Mouse (Mus musculus) hindbrain, embryonic 12.5 days (tissue): Measurements from ENCODE around the gene Tspan11. TPM values are rescaled to one million over a fixed set of nuclear protein-coding genes. Genes with fewer than 3 reads are reported as not detected.

Source experiments
- ATAC-seq: fragments of 200-750 bp; cut with Nextera tagmentation; 2 replicates; pipeline ENCODE4 v1.8.0; 2017; ENCODE audit warnings: moderate TSS enrichment; ENCODE audit not compliant: low FRiP score
- H3K27ac ChIP-seq: fragments of 300-500 bp; sonication (generic); 2 replicates; pipeline ENCODE4 v1.5.1; 2016; ENCODE audit warnings: mild to moderate bottlenecking
- H3K27me3 ChIP-seq: fragments of 300-500 bp; sonication (generic); 2 replicates; pipeline ENCODE4 v1.6.1; 2016; ENCODE audit warnings: mild to moderate bottlenecking
- H3K36me3 ChIP-seq: fragments of 300-500 bp; sonication (generic); 2 replicates; pipeline ENCODE4 v1.6.1; 2016; ENCODE audit warnings: mild to moderate bottlenecking
- H3K4me1 ChIP-seq: fragments of 300-500 bp; sonication (generic); 2 replicates; pipeline ENCODE4 v1.6.1; 2016
- H3K4me2 ChIP-seq: fragments of 300-500 bp; sonication (generic); replicated peaks from 2 replicates; pipeline ENCODE4 v1.6.1; 2016; ENCODE audit warnings: mild to moderate bottlenecking
- H3K4me3 ChIP-seq: fragments of 300-500 bp; sonication (generic); 2 replicates; pipeline ENCODE4 v1.5.1; 2016; ENCODE audit warnings: mild to moderate bottlenecking
- H3K9ac ChIP-seq: fragments of 300-500 bp; sonication (generic); 2 replicates; pipeline ENCODE4 v1.6.1; 2016; ENCODE audit warnings: mild to moderate bottlenecking, moderate library complexity
- H3K9me3 ChIP-seq: fragments of 300-500 bp; sonication (generic); replicated peaks from 2 replicates; pipeline ENCODE4 v1.6.1; 2016; ENCODE audit warnings: mild to moderate bottlenecking
- WGBS: fragments of 180-500 bp; shearing (Covaris S2); methylation state at CpG from one replicate; pipeline ENCODE4 v1.1.7; 2016; 5-methylcytosine and 5-hydroxymethylcytosine counted together
- polyA plus RNA-seq: library from polyadenylated mRNA; unstranded; fragments of >200 nt; fragmentation: Nextera tagmentation; extraction: Ambion mirVana; gene quantifications from 2 replicates; pipeline ENCODE4 v1.2.1, GENCODE M21; 2016

Tspan11 gene
- polyA plus RNA-seq, 1 experiment from 2014 or later = 19.3 TPM

DNA sequence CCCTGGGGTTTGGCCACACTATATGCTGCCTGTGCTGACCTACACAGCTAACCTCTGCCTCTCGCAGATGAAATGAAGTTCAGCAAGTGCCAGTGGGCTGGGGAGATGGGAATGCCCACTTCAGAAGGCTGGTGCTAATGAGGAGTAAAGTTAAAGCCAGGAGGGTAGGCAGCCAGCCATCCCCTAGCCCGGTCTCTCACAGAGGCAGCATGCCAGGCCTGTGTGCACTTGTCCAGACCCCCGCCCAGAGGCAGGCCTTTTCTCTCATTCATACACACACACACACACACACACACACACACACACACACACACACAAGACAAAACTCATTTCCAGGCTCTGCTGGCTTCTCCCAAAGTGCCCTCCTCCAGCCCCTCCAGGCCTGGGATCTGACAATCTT lies 113.4 kb downstream of the Tspan11 start:
- Histone ChIP-seq H3K36me3 (no peaks in the 10 kb centered on the region), H3K4me2 (no peak overlapping the region), H3K9me3 (no peaks in the 10 kb centered on the region), H3K27ac (no peak overlapping the region), H3K9ac (no peak overlapping the region), H3K4me3 (no peak overlapping the region), H3K4me1 (peaks cover 39% of the 10 kb centered on the region), H3K27me3 (no peaks in the 10 kb centered on the region)
- ATAC-seq = no peak
- WGBS = 74% methylated on average over 3 of the region's 3 CpGs

DNA sequence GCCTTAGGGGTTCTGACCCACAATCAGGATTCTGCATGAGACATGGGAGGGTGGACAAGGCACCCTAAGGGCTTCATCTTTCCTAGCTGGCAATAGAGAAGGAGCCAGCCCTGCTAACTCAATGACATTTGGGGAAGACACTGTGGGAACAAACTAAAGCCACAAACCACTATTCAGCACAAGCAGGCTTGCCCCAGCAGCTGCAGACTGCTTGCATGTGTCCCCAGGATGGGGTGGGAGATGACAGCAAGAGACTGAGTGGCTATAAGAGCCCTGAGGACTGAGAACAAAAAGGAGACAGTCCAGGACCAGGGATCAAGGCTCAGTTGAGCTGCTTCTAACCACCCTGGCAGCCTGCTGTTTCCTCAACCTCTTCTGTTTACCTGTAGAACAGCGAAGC lies 114.2 kb downstream of the Tspan11 start:
- H3K27me3 ChIP-seq = no peaks in the 10 kb centered on the region
- no peak overlapping the region for H3K9ac ChIP-seq
- peaks cover 47% of the 10 kb centered on the region for H3K4me1 ChIP-seq
- no peak for ATAC-seq
- no peak overlapping the region for H3K27ac ChIP-seq
- H3K4me3 ChIP-seq = no peak overlapping the region
- 19% methylated on average over 1 of the region's 1 CpGs for WGBS
- no peak overlapping the region for H3K4me2 ChIP-seq
- H3K36me3 ChIP-seq = no peaks in the 10 kb centered on the region
- H3K9me3 ChIP-seq = no peaks in the 10 kb centered on the region

DNA sequence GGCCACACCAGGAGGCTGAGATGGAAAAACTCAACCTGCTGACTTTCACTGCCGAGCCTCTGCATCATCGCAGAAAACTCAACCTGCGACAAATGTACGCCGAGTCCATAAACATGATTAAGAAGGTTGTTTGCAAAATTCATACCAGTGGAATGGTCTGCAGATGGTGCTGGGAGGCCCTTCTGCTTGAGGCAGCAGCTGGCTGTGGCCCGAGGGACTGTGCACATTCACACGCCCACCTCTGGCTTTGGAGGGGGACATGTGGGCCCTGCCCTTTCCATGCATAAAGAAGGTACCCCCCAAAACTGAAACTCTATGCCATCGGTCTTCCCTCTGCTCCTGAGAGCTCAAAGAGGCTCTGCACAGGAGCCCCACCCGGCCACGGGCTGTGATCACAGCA lies 114.7 kb downstream of the Tspan11 start:
- WGBS = 57% methylated on average over 10 of the region's 10 CpGs
- no peak overlapping the region for H3K4me2 ChIP-seq
- no peak overlapping the region for H3K27ac ChIP-seq
- no peaks in the 10 kb centered on the region for H3K9me3 ChIP-seq
- no peak overlapping the region for H3K9ac ChIP-seq
- ATAC-seq = no peak
- H3K27me3 ChIP-seq = no peaks in the 10 kb centered on the region
- peaks cover 48% of the 10 kb centered on the region for H3K4me1 ChIP-seq
- H3K36me3 ChIP-seq = no peaks in the 10 kb centered on the region
- no peak overlapping the region for H3K4me3 ChIP-seq

DNA sequence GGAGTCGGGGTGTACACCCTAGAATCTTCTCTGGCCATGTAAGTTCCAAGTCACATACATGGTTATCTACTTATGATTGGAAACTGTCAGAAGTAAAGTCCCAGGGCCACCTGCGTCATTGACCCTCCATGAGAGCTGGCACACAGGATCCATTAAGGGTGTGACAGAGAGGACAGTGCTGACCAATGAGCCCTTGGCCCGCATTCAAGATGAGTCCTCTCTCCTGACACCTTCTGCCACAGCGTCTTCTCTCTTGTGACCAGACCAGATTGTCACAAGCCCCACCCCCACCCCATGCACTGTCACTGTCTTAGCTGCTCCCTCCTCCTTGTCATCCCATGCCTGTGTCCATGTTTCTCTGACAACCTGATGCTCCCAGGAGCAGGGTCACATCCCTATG lies 115.3 kb downstream of the Tspan11 start:
- 82% methylated on average over 4 of the region's 4 CpGs for WGBS
- H3K36me3 ChIP-seq = no peaks in the 10 kb centered on the region
- H3K4me3 ChIP-seq = no peak overlapping the region
- H3K9ac ChIP-seq = no peak overlapping the region
- H3K9me3 ChIP-seq = no peaks in the 10 kb centered on the region
- H3K4me1 ChIP-seq = peaks cover 52% of the 10 kb centered on the region
- no peak overlapping the region for H3K4me2 ChIP-seq
- H3K27me3 ChIP-seq = no peaks in the 10 kb centered on the region
- no peak overlapping the region for H3K27ac ChIP-seq
- ATAC-seq = no peak

DNA sequence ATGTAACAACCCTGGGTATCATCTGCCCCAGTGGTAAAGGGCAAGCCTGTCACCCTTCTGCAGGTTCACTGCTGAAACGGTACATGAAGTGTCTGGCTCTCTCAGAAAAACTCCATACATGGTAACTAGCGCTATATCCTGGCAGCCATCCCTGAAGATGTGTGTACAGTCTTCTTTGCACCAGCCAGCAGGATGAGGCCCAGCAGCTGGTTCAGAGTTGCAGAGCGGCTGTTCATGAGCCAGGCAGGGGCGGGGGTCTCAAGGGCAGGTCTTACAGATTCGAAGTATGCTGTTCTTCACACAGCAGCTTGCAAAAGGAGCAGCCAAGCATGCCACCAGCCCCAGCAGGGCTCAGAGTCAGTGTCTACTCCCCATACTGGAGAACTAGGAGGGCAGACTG lies 116.2 kb downstream of the Tspan11 start:
- Histone ChIP-seq H3K36me3 (no peaks in the 10 kb centered on the region), H3K4me2 (no peak overlapping the region), H3K9me3 (no peaks in the 10 kb centered on the region), H3K27ac (no peak overlapping the region), H3K4me1 (peaks cover 57% of the 10 kb centered on the region), H3K27me3 (no peaks in the 10 kb centered on the region), H3K9ac (no peak overlapping the region), H3K4me3 (no peak overlapping the region)
- no peak for ATAC-seq
- 63% methylated on average over 5 of the region's 5 CpGs for WGBS

Other genes starting within 250 kb of the Tspan11 start
- 38.0 and 39.9 TPM in 2 replicates for gene Prmt8, start 118.1 kb upstream of the Tspan11 start, polyA plus RNA-seq